Mouse (Mus musculus): ENCODE results near the gene Mcub. TPM values are rescaled to one million over a fixed set of nuclear protein-coding genes. Genes with fewer than 3 reads are reported as not detected.

Mcub gene
- polyA plus RNA-seq, 1 experiment = 3.3 TPM

GRCm38 (mm10) chr3:129970529-129971515 is 816 bp upstream of the Mcub start:
- Histone ChIP-seq H3K4me3 (ENCODE audit: insufficient read depth, low read depth, low read length) (peak overlapping the region; percentile 64), H3K4me1 (ENCODE audit: control insufficient read depth, insufficient read depth, insufficient read length, low read length) (no peaks in the 10 kb centered on the region; the same call in 1 of the 2 replicates), H3K27ac (replicated peaks; ENCODE audit: low read depth, low read length) (no peak overlapping the region)

DNA sequence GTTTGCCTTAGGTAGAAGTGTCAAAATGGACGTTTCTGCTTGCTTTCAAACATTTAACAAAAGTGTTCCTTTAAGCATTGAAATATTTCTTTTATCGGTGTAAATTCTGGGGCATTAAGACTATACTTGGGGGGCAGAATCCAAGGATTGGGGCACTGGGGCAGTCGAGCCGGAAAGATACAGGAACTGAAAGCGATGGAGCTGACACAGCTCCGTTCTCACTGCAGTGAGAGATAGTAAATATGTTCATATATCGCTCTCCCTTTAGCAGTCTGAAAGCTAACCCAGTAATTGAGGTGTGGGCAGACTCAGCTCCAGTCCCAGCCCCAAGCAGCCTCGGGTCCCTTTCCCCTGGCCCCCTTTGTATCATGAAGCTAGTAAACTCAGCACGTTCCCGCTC is 975 bp downstream of the Mcub start:
- no peaks in the 10 kb centered on the region; the same call in 1 of the 2 replicates for H3K4me1 ChIP-seq (ENCODE audit: control insufficient read depth, insufficient read depth, insufficient read length, low read length)
- no peak overlapping the region for H3K27ac ChIP-seq (replicated peaks; ENCODE audit: low read depth, low read length)
- peak overlapping the region; percentile 64 for H3K4me3 ChIP-seq (ENCODE audit: insufficient read depth, low read depth, low read length)

DNA sequence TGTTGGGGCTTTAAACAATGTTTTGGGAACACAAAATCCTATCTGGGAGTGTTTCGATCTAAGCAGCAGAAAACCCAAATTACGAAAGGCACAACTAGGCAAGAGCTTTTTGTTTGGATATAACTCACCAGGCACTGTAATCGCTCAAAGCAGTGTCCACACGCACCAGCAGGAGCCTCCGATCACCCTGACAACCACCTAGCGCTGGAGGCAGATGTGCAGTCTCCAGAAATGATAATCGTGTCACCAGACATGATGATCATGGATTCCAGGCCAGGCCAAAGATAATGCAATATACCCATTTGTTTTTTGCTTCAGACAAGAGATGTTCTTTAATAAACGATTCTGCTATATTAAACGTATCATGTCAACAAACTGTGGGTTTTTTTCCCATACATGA is 2.1 kb downstream of the Mcub start:
- Histone ChIP-seq H3K27ac (replicated peaks; ENCODE audit: low read depth, low read length) (no peak overlapping the region), H3K4me1 (ENCODE audit: control insufficient read depth, insufficient read depth, insufficient read length, low read length) (no peaks in the 10 kb centered on the region; the same call in 1 of the 2 replicates), H3K4me3 (ENCODE audit: insufficient read depth, low read depth, low read length) (no peak overlapping the region)

- Histone ChIP-seq H3K4me3 (ENCODE audit: insufficient read depth, low read depth, low read length) (no peak overlapping the region), H3K27ac (replicated peaks; ENCODE audit: low read depth, low read length) (no peak overlapping the region), H3K4me1 (ENCODE audit: control insufficient read depth, insufficient read depth, insufficient read length, low read length) (no peaks in the 10 kb centered on the region; the same call in 1 of the 2 replicates)
These were observed 5.3 kb downstream of the Mcub start for GRCm38 (mm10) chr3:129964681-129965080.

- no peaks in the 10 kb centered on the region for H3K4me1 ChIP-seq (ENCODE audit: control insufficient read depth, insufficient read depth, insufficient read length, low read length)
- H3K4me3 ChIP-seq (ENCODE audit: insufficient read depth, low read depth, low read length) = no peak overlapping the region
- no peak overlapping the region for H3K27ac ChIP-seq (replicated peaks; ENCODE audit: low read depth, low read length)
These were observed 7.5 kb downstream of the Mcub start for GRCm38 (mm10) chr3:129962533-129962932.

GRCm38 (mm10) chr3:129953296-129953695 is 16.7 kb downstream of the Mcub start:
- Histone ChIP-seq H3K4me1 (ENCODE audit: control insufficient read depth, insufficient read depth, insufficient read length, low read length) (no peaks in the 10 kb centered on the region), H3K4me3 (ENCODE audit: insufficient read depth, low read depth, low read length) (no peak overlapping the region), H3K27ac (replicated peaks; ENCODE audit: low read depth, low read length) (no peak overlapping the region)

DNA sequence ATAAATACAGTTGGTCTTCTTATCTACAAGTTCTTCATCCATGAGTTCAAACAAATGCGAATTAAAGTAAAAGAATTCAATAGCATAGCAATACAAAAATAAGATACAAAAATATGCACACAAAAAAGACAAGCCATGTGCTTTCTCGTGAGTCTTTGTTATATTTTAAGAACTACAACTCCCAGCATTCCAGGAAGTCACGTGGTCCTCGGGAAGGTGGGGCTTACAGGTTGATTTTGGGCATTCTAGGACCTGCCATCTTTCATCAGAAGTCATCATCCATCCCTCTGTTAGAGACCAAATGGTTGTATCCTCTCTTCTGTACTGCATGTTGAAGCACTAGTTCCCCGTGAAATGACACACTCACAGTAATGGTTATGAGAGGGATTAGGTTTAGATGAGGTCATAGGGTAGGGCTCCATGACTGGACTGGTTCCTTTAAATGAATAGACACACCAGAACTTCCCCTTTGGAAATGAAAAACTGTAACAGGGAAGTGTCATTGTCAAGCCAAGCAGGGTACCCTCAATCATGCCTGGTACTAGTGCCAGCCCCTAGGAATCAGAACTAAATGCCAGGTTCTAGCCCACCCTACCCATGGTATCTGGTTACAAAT is 20.7 kb downstream of the Mcub start:
- H3K4me3 ChIP-seq (ENCODE audit: insufficient read depth, low read depth, low read length) = no peak overlapping the region
- no peaks in the 10 kb centered on the region for H3K4me1 ChIP-seq (ENCODE audit: control insufficient read depth, insufficient read depth, insufficient read length, low read length)
- peak overlapping the region; percentile 51; the same call in 1 of the 2 replicates for H3K27ac ChIP-seq (replicated peaks; ENCODE audit: low read depth, low read length)

- Histone ChIP-seq H3K4me1 (ENCODE audit: control insufficient read depth, insufficient read depth, insufficient read length, low read length) (no peaks in the 10 kb centered on the region), H3K27ac (replicated peaks; ENCODE audit: low read depth, low read length) (peak overlapping the region; percentile 21; the same call in 1 of the 2 replicates), H3K4me3 (ENCODE audit: insufficient read depth, low read depth, low read length) (no peak overlapping the region)
These were observed 21.6 kb downstream of the Mcub start for GRCm38 (mm10) chr3:129948359-129948758.

DNA sequence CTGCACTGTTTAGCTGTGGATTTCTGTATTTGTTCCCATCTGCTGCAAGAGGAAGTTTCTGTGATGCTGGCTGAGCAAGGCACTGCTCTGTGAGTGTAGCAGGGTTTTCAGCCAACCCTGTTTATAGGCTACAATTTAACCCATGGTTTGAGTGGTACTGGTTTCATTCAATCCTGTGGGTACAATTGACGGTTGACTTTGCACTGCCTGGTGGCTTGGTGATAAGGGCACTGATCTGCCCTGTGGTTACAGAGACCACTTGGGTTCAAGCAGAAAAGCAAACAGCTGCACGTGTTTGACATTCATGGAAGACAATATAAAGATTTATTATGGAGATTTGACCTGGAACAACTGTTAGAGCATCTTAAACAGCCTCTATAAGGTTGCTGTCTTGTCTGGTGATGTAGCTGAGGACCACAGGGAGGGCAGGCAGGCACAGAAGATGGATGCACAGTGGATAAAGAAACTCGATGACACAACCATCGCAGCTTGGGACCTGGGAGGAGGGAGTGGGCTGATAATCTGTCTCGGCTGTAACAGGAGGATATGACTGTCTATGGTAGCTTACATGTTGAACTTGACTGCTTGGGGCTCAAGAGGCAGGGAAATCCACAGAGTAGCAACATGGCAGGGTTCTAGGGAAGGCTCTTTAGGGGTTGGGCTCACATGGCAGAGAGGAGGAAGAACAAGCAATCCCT is 23.6 kb downstream of the Mcub start:
- H3K4me3 ChIP-seq (ENCODE audit: insufficient read depth, low read depth, low read length) = no peak overlapping the region

GRCm38 (mm10) chr3:129943813-129944212 is 26.2 kb downstream of the Mcub start:
- no peaks in the 10 kb centered on the region for H3K4me1 ChIP-seq (ENCODE audit: control insufficient read depth, insufficient read depth, insufficient read length, low read length)
- H3K4me3 ChIP-seq (ENCODE audit: insufficient read depth, low read depth, low read length) = no peak overlapping the region
- H3K27ac ChIP-seq (replicated peaks; ENCODE audit: low read depth, low read length) = no peak overlapping the region

More for the DNA sequence above, 23.6 kb downstream of the Mcub start:
- H3K4me1 ChIP-seq (ENCODE audit: control insufficient read depth, insufficient read depth, insufficient read length, low read length) = no peaks in the 10 kb centered on the region
- H3K27ac ChIP-seq (replicated peaks; ENCODE audit: low read depth, low read length) = no peak overlapping the region

- Histone ChIP-seq H3K4me1 (ENCODE audit: control insufficient read depth, insufficient read depth, insufficient read length, low read length) (no peaks in the 10 kb centered on the region), H3K4me3 (ENCODE audit: insufficient read depth, low read depth, low read length) (no peak overlapping the region), H3K27ac (replicated peaks; ENCODE audit: low read depth, low read length) (no peak overlapping the region)
These were observed 28.7 kb downstream of the Mcub start for GRCm38 (mm10) chr3:129941291-129941690.

DNA sequence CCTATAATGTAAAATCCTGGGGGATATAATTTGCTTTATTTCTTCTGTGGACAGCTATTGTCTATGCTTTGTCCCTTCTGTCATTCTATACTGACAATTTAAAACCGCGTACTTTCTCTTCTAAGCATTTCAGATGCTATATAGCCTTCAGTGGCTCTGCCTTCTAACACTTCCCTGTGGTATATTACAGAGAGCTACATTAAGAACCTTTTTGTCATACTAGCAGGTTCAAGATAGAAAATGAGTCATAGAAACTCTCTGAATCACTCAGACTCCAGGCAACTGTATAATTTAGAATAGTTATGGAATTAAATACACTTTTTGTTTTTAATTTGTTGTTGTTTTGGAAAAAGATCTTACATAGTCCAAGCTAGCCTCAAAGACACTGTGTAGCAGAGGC is 29.2 kb downstream of the Mcub start:
- H3K27ac ChIP-seq (replicated peaks; ENCODE audit: low read depth, low read length) = no peak overlapping the region

DNA sequence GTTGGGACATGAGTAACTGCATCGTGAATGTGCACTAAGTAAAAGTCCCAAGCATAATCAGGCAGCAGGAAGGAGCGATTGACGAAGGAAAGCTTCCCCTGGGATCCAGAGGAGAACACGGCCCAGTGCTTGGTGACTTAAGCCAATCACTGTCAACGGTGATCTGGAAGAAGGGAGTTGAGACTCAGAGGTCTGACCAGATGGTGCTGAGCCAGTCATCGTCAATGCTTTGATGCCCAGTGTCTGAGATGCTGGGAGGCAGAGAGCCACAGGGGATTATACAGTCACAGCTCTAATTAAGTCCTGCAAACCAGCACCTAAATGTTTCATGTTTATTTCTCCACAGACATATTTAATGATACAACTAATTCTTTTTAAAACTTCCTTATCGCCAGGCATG is 30.9 kb downstream of the Mcub start:
- H3K27ac ChIP-seq (replicated peaks; ENCODE audit: low read depth, low read length) = no peak overlapping the region
- H3K4me1 ChIP-seq (ENCODE audit: control insufficient read depth, insufficient read depth, insufficient read length, low read length) = no peaks in the 10 kb centered on the region
- no peak overlapping the region for H3K4me3 ChIP-seq (ENCODE audit: insufficient read depth, low read depth, low read length)

More for the DNA sequence above, 29.2 kb downstream of the Mcub start:
- no peak overlapping the region for H3K4me3 ChIP-seq (ENCODE audit: insufficient read depth, low read depth, low read length)
- no peaks in the 10 kb centered on the region for H3K4me1 ChIP-seq (ENCODE audit: control insufficient read depth, insufficient read depth, insufficient read length, low read length)

- Histone ChIP-seq H3K27ac (replicated peaks; ENCODE audit: low read depth, low read length) (no peak overlapping the region), H3K4me1 (ENCODE audit: control insufficient read depth, insufficient read depth, insufficient read length, low read length) (no peaks in the 10 kb centered on the region), H3K4me3 (ENCODE audit: insufficient read depth, low read depth, low read length) (no peak overlapping the region)
These were observed 32.2 kb downstream of the Mcub start for GRCm38 (mm10) chr3:129937848-129938247.

DNA sequence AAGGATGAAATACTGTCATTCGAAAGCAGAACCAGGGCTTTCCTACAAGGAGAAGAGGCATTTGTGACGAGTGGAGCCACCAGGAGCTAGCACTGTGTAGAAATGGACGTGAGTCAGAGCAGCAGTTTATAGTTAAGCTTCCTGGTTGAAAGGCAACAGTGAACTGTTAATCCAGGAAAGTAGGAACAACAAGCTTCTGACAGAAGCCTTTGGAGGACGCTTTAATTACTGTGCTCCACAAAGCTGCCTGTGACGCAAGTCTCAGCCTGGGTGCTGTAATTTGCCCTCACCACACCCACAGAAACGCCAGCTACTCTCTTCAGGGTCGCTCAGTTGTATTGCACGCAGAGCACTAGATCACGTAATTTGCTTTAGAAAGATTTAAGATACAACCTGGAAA is 33.4 kb downstream of the Mcub start:
- Histone ChIP-seq H3K27ac (replicated peaks; ENCODE audit: low read depth, low read length) (no peak overlapping the region), H3K4me3 (ENCODE audit: insufficient read depth, low read depth, low read length) (no peak overlapping the region), H3K4me1 (ENCODE audit: control insufficient read depth, insufficient read depth, insufficient read length, low read length) (no peaks in the 10 kb centered on the region)

Measured in brown adipose tissue, adult 24 weeks (tissue).